Mouse (Mus musculus) limb, embryonic 11.5 days (tissue): ENCODE data around the gene Gba2. TPM values are rescaled to one million over a fixed set of nuclear protein-coding genes. Genes with fewer than 3 reads are reported as not detected.
A peak's percentile ranks its signal among the peaks of the same experiment; 100 is the strongest.

Experiments used
- ATAC-seq: fragments of 200-750 bp; cut with Nextera tagmentation; 2 replicates; pipeline ENCODE4 v1.8.0; 2017; ENCODE audit warnings: low read depth; ENCODE audit not compliant: insufficient number of reproducible peaks, low FRiP score, low TSS enrichment
- DNase-seq: peaks from one replicate; pipeline ENCODE4 v3.0.0-alpha.2; 2015; ENCODE audit warnings: low spot score
- H3K27ac ChIP-seq: fragments of 300-500 bp; sonication (generic); replicated peaks from 2 replicates; pipeline ENCODE4 v1.5.1; 2014; ENCODE audit warnings: low read depth, mild to moderate bottlenecking, low read length
- H3K27me3 ChIP-seq: fragments of 300-500 bp; sonication (generic); 2 replicates; pipeline ENCODE4 v1.6.1; 2014; ENCODE audit warnings: mild to moderate bottlenecking, low read length, mixed read lengths; ENCODE audit not compliant: control insufficient read depth, insufficient read depth
- H3K36me3 ChIP-seq: fragments of 300-500 bp; sonication (generic); 2 replicates; pipeline ENCODE4 v1.6.1; 2014; ENCODE audit warnings: mild to moderate bottlenecking, low read length, moderate library complexity, mixed read lengths; ENCODE audit not compliant: control insufficient read depth, insufficient read depth
- H3K4me1 ChIP-seq: fragments of 300-500 bp; sonication (generic); 2 replicates; pipeline ENCODE4 v1.6.1; 2014; ENCODE audit warnings: low read length, mixed read lengths; ENCODE audit not compliant: control insufficient read depth, insufficient read depth
- H3K4me2 ChIP-seq: fragments of 300-500 bp; sonication (generic); 2 replicates; pipeline ENCODE4 v1.6.1; 2014; ENCODE audit warnings: low read depth, mild to moderate bottlenecking, moderate library complexity; ENCODE audit not compliant: severe bottlenecking
- H3K4me3 ChIP-seq: fragments of 300-500 bp; sonication (generic); 2 replicates; pipeline ENCODE4 v1.5.1; 2014; ENCODE audit warnings: low read depth, low read length
- H3K9ac ChIP-seq: fragments of 300-500 bp; sonication (generic); 2 replicates; pipeline ENCODE4 v1.6.1; 2014; ENCODE audit warnings: mild to moderate bottlenecking, low read length
- H3K9me3 ChIP-seq: fragments of 300-500 bp; sonication (generic); 2 replicates; pipeline ENCODE4 v1.6.1; 2016; ENCODE audit warnings: low read length; ENCODE audit not compliant: control insufficient read depth
- WGBS: fragments of 180-500 bp; shearing (Covaris S2); extraction: QIAGEN DNeasy Blood & Tissue Kit; methylation state at CpG from one replicate; pipeline ENCODE4 v1.1.7; 2014; 5-methylcytosine and 5-hydroxymethylcytosine counted together
- polyA plus RNA-seq: library from polyadenylated mRNA; unstranded; fragments of >200 nt; fragmentation: Nextera tagmentation; extraction: Ambion mirVana; gene quantifications from 2 replicates; pipeline ENCODE4 v1.2.1, GENCODE M21; 2014

Gene Gba2
- polyA plus RNA-seq, 1 experiment from 2014 or later = 20.7 TPM

DNA sequence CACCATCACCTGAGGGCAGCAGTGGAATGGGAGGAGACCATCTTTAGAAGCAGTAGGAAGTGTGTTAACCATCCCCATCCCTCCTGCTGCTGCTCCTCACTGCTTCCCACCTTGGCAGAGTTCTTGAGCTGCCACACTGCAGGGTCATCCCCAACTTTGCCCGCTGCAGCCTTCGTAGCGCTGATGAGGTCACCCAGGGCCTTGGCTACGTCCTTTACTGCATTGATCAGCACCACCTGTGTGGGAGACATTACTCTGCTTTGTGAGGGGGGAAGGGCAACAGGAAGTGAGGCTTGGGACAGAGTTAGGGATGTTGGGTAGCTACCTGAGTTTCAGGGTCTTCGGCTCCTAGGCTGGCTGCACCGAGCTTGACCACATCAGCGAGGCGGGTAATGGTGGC is 43.0 kb downstream of the Gba2 start:
- ATAC-seq = no peak
- H3K36me3 ChIP-seq = peaks cover 66% of the 10 kb centered on the region
- H3K9me3 ChIP-seq = no peaks in the 10 kb centered on the region
- no peaks in the 10 kb centered on the region for H3K27me3 ChIP-seq
- H3K9ac ChIP-seq = no peak overlapping the region
- H3K4me3 ChIP-seq = no peak overlapping the region
- WGBS = 97% methylated on average over 8 of the region's 8 CpGs
- no peaks in the 10 kb centered on the region for H3K4me1 ChIP-seq
- no peak overlapping the region for H3K27ac ChIP-seq
- no peak overlapping the region for H3K4me2 ChIP-seq
- no peak for DNase-seq

GRCm38 (mm10) chr4:43533270-43533669 is 45.4 kb downstream of the Gba2 start:
- H3K9me3 ChIP-seq = no peaks in the 10 kb centered on the region
- H3K4me3 ChIP-seq = no peak overlapping the region
- H3K9ac ChIP-seq = no peak overlapping the region
- DNase-seq (no peak), ATAC-seq (no peak)
- H3K4me2 ChIP-seq = no peak overlapping the region
- 82% methylated on average over 9 of the region's 9 CpGs for WGBS
- peaks cover 44% of the 10 kb centered on the region for H3K36me3 ChIP-seq
- no peaks in the 10 kb centered on the region for H3K27me3 ChIP-seq
- no peaks in the 10 kb centered on the region for H3K4me1 ChIP-seq
- H3K27ac ChIP-seq = no peak overlapping the region

DNA sequence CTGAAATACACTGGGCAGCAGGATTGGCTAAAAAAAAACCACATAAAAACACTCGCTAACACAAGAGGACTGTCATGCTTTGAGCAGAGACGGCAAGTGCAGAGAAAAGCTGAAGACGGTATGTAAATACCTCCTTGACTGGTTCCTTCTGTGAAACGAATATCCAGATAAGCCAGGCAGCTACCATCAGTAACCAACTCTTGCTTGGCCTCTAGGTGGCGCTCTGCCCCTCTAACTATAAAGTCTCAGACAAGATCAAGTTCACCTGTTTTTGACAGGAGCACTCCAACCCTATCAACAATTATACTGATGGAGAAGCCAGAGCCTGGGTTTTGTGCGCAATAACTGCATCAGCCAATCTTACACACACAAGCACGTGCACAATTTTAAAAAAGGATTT is 48.1 kb downstream of the Gba2 start:
- DNase-seq (peak; percentile 85), ATAC-seq (no peak)
- H3K27ac ChIP-seq = no peak overlapping the region
- no peaks in the 10 kb centered on the region for H3K4me1 ChIP-seq
- no peaks in the 10 kb centered on the region; the same call in 1 of the 2 replicates for H3K9me3 ChIP-seq
- 28% methylated on average over 7 of the region's 7 CpGs for WGBS
- 0 out of 2 replicates have a peak, but pooled peaks cover 3% of the 10 kb centered on the region for H3K27me3 ChIP-seq
- no peak overlapping the region for H3K9ac ChIP-seq
- H3K4me2 ChIP-seq = no peak overlapping the region
- H3K4me3 ChIP-seq = no peak overlapping the region
- H3K36me3 ChIP-seq = peaks cover 26% of the 10 kb centered on the region

- H3K27ac ChIP-seq = no peak overlapping the region
- H3K4me1 ChIP-seq = no peaks in the 10 kb centered on the region
- ATAC-seq = no peak
- 73% methylated on average over 8 of the region's 8 CpGs for WGBS
- DNase-seq = no peak
- H3K27me3 ChIP-seq = 0 out of 2 replicates have a peak, but pooled peaks cover 7% of the 10 kb centered on the region
- no peak overlapping the region for H3K4me2 ChIP-seq
- peaks cover 21% of the 10 kb centered on the region for H3K36me3 ChIP-seq
- H3K9ac ChIP-seq = no peak overlapping the region
- H3K4me3 ChIP-seq = no peak overlapping the region
- no peaks in the 10 kb centered on the region; the same call in 1 of the 2 replicates for H3K9me3 ChIP-seq
Measured at GRCm38 (mm10) chr4:43530081-43530501, 48.6 kb downstream of the Gba2 start.

DNA sequence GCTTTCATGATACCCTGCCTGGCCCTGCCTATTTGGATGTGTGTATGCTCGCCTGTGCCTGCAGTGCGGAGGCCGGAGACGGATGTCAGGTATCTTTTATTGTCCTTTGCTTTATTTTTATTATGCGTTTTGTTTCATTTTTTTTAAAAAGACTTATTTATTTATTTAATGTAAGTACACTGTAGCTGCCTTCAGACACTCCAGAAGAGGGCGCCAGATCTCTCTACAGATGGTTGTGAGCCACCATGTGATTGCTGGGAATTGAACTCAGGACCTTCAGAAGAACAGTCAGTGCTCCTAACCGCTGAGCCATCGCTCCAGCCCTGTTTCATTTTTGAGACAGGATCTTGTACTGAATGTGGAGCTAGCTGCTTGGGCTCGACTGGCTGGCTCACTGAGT is 50.2 kb downstream of the Gba2 start:
- WGBS = 75% methylated on average over 9 of the region's 9 CpGs
- peaks cover 17% of the 10 kb centered on the region for H3K27me3 ChIP-seq
- H3K9ac ChIP-seq = no peak overlapping the region
- ATAC-seq (no peak), DNase-seq (no peak)
- H3K9me3 ChIP-seq = no peaks in the 10 kb centered on the region; the same call in 1 of the 2 replicates
- H3K36me3 ChIP-seq = peaks cover 14% of the 10 kb centered on the region
- H3K4me3 ChIP-seq = no peak overlapping the region
- H3K4me1 ChIP-seq = peaks cover 4% of the 10 kb centered on the region; the same call in 1 of the 2 replicates
- H3K4me2 ChIP-seq = no peak overlapping the region
- no peak overlapping the region for H3K27ac ChIP-seq

DNA sequence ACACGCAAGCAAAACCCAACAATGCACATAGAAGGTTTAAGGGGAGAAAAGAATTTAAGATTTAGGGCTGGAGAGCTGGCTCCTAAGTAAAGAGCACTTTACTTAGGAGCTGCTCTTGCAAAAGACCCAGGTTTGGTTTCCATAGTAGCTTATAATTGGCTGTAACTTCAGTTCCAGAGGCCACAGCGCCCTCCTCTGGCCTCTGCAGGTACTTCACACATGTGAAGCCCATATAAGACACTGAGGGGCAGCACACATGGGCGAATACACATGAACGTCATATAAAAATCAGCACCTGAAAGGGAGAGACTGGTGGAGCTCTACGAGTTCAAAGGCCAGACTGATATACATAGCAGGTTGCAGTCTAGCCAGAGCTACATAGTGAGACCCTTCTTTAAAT is 50.8 kb downstream of the Gba2 start:
- no peak overlapping the region for H3K4me3 ChIP-seq
- DNase-seq = no peak
- no peak overlapping the region for H3K27ac ChIP-seq
- H3K9ac ChIP-seq = no peak overlapping the region
- 65% methylated on average over 5 of the region's 5 CpGs for WGBS
- peaks cover 8% of the 10 kb centered on the region for H3K4me1 ChIP-seq
- ATAC-seq = no peak
- H3K9me3 ChIP-seq = no peaks in the 10 kb centered on the region; the same call in 1 of the 2 replicates
- H3K27me3 ChIP-seq = peaks cover 21% of the 10 kb centered on the region
- H3K4me2 ChIP-seq = no peak overlapping the region
- H3K36me3 ChIP-seq = peaks cover 9% of the 10 kb centered on the region

DNA sequence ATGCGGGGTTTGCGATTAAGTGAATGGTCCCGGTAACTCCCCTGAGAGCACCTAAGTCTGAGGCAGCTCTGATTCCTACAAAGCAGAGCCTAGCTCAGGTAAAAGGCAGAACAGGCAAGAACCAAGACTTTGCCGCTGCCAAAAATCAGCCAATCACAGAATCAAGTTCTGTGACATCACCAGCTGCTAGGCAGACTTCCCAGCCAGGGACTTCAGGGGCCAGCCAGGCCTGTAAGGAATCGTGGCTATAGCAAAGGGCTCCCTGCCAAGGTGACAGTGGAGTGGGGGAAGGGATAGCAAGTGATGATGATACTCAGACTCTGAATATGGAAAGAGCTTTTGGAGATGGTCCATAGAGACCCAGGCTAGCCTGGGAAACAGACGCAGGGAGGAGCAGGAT is 58.7 kb downstream of the Gba2 start:
- DNase-seq (peak; percentile 98), ATAC-seq (no peak)
- H3K4me1 ChIP-seq = peaks cover 20% of the 10 kb centered on the region
- H3K9ac ChIP-seq = no peak overlapping the region
- 14% methylated on average over 6 of the region's 6 CpGs for WGBS
- H3K27me3 ChIP-seq = peaks cover 20% of the 10 kb centered on the region
- no peaks in the 10 kb centered on the region for H3K36me3 ChIP-seq
- H3K9me3 ChIP-seq = no peaks in the 10 kb centered on the region
- 0 out of 2 replicates have a peak overlapping the region, but pooled peaks have one; percentile 1 for H3K4me3 ChIP-seq
- no peak overlapping the region for H3K27ac ChIP-seq
- peak overlapping the region; percentile 37 for H3K4me2 ChIP-seq

- H3K36me3 ChIP-seq = no peaks in the 10 kb centered on the region
- peaks cover 20% of the 10 kb centered on the region for H3K4me1 ChIP-seq
- DNase-seq (no peak), ATAC-seq (no peak)
- WGBS = 15% methylated on average over 10 of the region's 10 CpGs
- peak overlapping the region; percentile 37 for H3K4me2 ChIP-seq
- no peak overlapping the region for H3K27ac ChIP-seq
- no peak overlapping the region for H3K9ac ChIP-seq
- no peak overlapping the region for H3K4me3 ChIP-seq
- H3K9me3 ChIP-seq = no peaks in the 10 kb centered on the region
- peaks cover 16% of the 10 kb centered on the region for H3K27me3 ChIP-seq
Measured at GRCm38 (mm10) chr4:43519551-43519950, 59.1 kb downstream of the Gba2 start.
